Mouse (Mus musculus): Measurements from ENCODE around the gene Slc9a8. TPM values are rescaled to one million over a fixed set of nuclear protein-coding genes. Genes with fewer than 3 reads are reported as not detected.

The Slc9a8 gene
- polyA plus RNA-seq, 1 experiment from 2014 or later = 27.5 TPM

DNA sequence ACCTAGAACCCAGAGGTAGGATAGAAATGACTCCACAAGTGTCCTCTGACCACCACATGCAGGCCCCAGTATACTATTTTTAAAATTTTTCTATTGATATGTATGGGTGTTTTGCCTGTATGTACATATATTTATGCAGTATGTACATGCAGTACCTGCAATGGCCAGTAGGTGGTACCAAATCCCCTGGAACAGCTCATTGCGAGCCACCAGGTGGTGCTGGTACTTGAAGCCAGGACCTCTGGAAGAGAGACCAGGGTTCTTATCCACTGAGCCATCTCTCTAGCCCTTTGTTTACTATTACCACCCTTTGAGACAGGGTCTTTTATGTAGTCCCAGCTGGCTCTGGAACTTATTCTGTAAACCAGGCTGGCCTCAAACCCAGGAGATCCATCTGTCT, 2.3 kb upstream of the Slc9a8 start:
- no peak for ATAC-seq (ENCODE audit: insufficient number of reproducible peaks, insufficient read depth, low FRiP score, low read depth)
- no peak overlapping the region for H3K9ac ChIP-seq (replicated peaks; ENCODE audit: low read depth, low read length)
- H3K27ac ChIP-seq (ENCODE audit: low read length) = no peak overlapping the region
- H3K9me3 ChIP-seq (ENCODE audit: control insufficient read depth, low read depth, low read length) = 0 out of 2 replicates have a peak, but pooled peaks cover 4% of the 10 kb centered on the region
- H3K27me3 ChIP-seq (ENCODE audit: control insufficient read depth, insufficient read depth, low read length) = no peaks in the 10 kb centered on the region
- no peak overlapping the region for H3K4me3 ChIP-seq (ENCODE audit: low read depth, low read length)
- H3K36me3 ChIP-seq (ENCODE audit: control insufficient read depth, insufficient read depth, low read length) = peaks cover 2% of the 10 kb centered on the region; the same call in 1 of the 2 replicates
- H3K4me2 ChIP-seq (replicated peaks; ENCODE audit: low read depth, low read length) = no peak overlapping the region
- peaks cover 14% of the 10 kb centered on the region for H3K4me1 ChIP-seq (ENCODE audit: control insufficient read depth, insufficient read depth, low read length)
- WGBS = 63% methylated on average over 1 of the region's 1 CpGs

DNA sequence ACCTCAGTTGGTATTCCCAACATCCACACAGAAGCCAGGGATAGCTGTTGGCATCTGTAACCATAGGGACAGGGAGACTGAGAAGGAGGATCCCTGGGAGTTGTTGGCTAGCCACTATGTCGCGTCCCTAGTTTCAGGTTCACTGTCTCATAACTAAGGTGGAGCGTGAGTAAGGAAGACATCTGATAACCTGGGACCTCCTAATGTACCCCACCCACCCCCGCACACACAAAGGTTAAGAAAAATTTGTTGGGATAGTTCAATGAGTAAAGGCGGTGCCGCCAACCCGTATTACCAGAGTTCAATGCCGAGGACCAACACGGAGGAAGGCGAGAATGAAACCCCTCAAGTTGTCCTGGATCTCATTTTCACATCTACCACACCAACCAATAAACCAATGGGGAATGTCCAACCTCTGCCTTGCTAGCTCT, 686 bp upstream of the Slc9a8 start:
- no peak for ATAC-seq (ENCODE audit: insufficient number of reproducible peaks, insufficient read depth, low FRiP score, low read depth)
- H3K36me3 ChIP-seq (ENCODE audit: control insufficient read depth, insufficient read depth, low read length) = peaks cover 17% of the 10 kb centered on the region
- WGBS = 15% methylated on average over 10 of the region's 10 CpGs

DNA sequence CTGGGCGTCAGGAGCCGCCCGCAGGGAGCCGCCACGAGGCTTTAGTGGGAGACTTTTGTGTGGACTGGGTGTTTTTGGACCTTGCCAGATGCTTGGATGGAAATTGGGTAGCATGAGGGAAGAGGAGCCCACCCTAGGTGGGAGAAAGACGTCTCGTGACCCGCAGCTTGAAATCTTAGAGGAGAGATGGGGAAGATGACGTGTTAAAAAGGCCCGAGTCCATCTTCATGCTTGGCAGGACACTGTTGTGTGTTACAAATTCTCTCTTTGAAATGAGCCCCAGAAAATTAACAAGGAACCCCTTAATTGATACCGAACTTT, 598 bp downstream of the Slc9a8 start:
- H3K4me3 ChIP-seq (ENCODE audit: low read depth, low read length) = peak overlapping the region; percentile 84
- H3K9ac ChIP-seq (replicated peaks; ENCODE audit: low read depth, low read length) = peak overlapping the region; percentile 86
- peaks cover 14% of the 10 kb centered on the region for H3K4me1 ChIP-seq (ENCODE audit: control insufficient read depth, insufficient read depth, low read length)
- H3K4me2 ChIP-seq (replicated peaks; ENCODE audit: low read depth, low read length) = peak overlapping the region; percentile 68
- H3K27ac ChIP-seq (ENCODE audit: low read length) = peak overlapping the region; percentile 97; the same call in 1 of the 2 replicates
- H3K36me3 ChIP-seq (ENCODE audit: control insufficient read depth, insufficient read depth, low read length) = peaks cover 30% of the 10 kb centered on the region
- H3K9me3 ChIP-seq (ENCODE audit: control insufficient read depth, low read depth, low read length) = 0 out of 2 replicates have a peak, but pooled peaks cover 4% of the 10 kb centered on the region
- ATAC-seq (ENCODE audit: insufficient number of reproducible peaks, insufficient read depth, low FRiP score, low read depth) = no peak
- WGBS = 6% methylated on average over 11 of the region's 11 CpGs
- H3K27me3 ChIP-seq (ENCODE audit: control insufficient read depth, insufficient read depth, low read length) = no peaks in the 10 kb centered on the region

More for the DNA sequence above, 686 bp upstream of the Slc9a8 start:
- Histone ChIP-seq H3K27me3 (ENCODE audit: control insufficient read depth, insufficient read depth, low read length) (no peaks in the 10 kb centered on the region), H3K27ac (ENCODE audit: low read length) (peak overlapping the region; percentile 97), H3K9ac (replicated peaks; ENCODE audit: low read depth, low read length) (peak overlapping the region; percentile 86), H3K4me1 (ENCODE audit: control insufficient read depth, insufficient read depth, low read length) (peaks cover 14% of the 10 kb centered on the region), H3K4me2 (replicated peaks; ENCODE audit: low read depth, low read length) (peak overlapping the region; percentile 68), H3K4me3 (ENCODE audit: low read depth, low read length) (peak overlapping the region; percentile 84), H3K9me3 (ENCODE audit: control insufficient read depth, low read depth, low read length) (0 out of 2 replicates have a peak, but pooled peaks cover 4% of the 10 kb centered on the region)

DNA sequence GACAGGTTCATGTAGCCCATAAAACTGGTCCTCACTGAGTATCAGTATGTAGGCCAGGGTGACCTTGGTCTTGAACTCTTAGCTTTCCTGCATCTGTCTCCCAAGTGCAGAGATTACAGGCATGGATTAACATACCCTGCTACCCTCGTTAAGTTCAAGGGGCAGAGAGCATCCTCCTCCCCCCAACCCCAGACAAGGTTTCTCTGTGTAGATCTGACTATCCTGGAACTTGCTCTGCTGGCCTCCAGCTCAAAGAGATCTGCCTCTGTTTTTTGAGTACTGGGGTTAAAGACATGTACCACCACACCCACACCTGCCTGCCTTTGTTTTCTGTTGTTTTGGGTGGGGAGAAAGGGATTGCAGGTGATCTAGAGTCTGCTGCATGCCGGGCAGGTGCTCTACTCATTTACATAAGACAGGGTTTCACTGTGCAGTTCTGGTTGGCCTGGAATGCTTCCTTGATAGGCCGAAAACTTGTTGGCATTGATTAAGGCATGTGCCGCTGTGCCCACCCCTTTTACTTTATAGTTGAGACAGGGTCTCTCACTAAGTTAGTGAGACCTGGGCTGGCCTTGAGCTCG, 1.6 kb downstream of the Slc9a8 start:
- 0 out of 2 replicates have a peak, but pooled peaks cover 4% of the 10 kb centered on the region for H3K9me3 ChIP-seq (ENCODE audit: control insufficient read depth, low read depth, low read length)
- H3K27me3 ChIP-seq (ENCODE audit: control insufficient read depth, insufficient read depth, low read length) = no peaks in the 10 kb centered on the region
- no peak overlapping the region for H3K9ac ChIP-seq (replicated peaks; ENCODE audit: low read depth, low read length)
- H3K36me3 ChIP-seq (ENCODE audit: control insufficient read depth, insufficient read depth, low read length) = peaks cover 33% of the 10 kb centered on the region
- no peak overlapping the region for H3K4me3 ChIP-seq (ENCODE audit: low read depth, low read length)
- peaks cover 14% of the 10 kb centered on the region for H3K4me1 ChIP-seq (ENCODE audit: control insufficient read depth, insufficient read depth, low read length)
- H3K27ac ChIP-seq (ENCODE audit: low read length) = no peak overlapping the region
- WGBS = 90% methylated on average over 5 of the region's 5 CpGs
- H3K4me2 ChIP-seq (replicated peaks; ENCODE audit: low read depth, low read length) = no peak overlapping the region
- no peak for ATAC-seq (ENCODE audit: insufficient number of reproducible peaks, insufficient read depth, low FRiP score, low read depth)

DNA sequence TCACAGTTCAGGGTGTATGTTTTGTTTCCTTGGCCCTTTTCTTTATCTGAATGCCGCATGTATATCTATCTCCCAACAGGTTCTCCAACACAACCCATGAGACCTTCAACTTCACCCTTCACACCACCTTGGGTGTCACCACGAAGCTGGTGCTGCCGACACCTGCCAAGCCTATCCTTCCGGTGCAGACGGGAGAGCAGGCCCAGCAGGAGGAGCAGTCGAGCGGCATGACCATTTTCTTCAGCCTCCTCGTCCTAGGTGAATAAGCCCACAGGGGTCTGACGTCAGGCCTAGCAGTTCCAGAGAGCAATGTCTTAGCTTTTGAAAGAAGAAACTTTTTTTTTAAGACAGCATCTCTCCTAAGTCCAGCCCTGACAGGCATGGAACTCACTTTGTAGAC, 2.5 kb downstream of the Slc9a8 start:
- no peak overlapping the region for H3K27ac ChIP-seq (ENCODE audit: low read length)
- no peak overlapping the region for H3K9ac ChIP-seq (replicated peaks; ENCODE audit: low read depth, low read length)
- H3K9me3 ChIP-seq (ENCODE audit: control insufficient read depth, low read depth, low read length) = 0 out of 2 replicates have a peak, but pooled peaks cover 4% of the 10 kb centered on the region
- no peak for ATAC-seq (ENCODE audit: insufficient number of reproducible peaks, insufficient read depth, low FRiP score, low read depth)
- H3K4me2 ChIP-seq (replicated peaks; ENCODE audit: low read depth, low read length) = no peak overlapping the region
- peaks cover 14% of the 10 kb centered on the region for H3K4me1 ChIP-seq (ENCODE audit: control insufficient read depth, insufficient read depth, low read length)
- peaks cover 36% of the 10 kb centered on the region for H3K36me3 ChIP-seq (ENCODE audit: control insufficient read depth, insufficient read depth, low read length)
- H3K4me3 ChIP-seq (ENCODE audit: low read depth, low read length) = no peak overlapping the region
- 79% methylated on average over 9 of the region's 9 CpGs for WGBS
- H3K27me3 ChIP-seq (ENCODE audit: control insufficient read depth, insufficient read depth, low read length) = no peaks in the 10 kb centered on the region

DNA sequence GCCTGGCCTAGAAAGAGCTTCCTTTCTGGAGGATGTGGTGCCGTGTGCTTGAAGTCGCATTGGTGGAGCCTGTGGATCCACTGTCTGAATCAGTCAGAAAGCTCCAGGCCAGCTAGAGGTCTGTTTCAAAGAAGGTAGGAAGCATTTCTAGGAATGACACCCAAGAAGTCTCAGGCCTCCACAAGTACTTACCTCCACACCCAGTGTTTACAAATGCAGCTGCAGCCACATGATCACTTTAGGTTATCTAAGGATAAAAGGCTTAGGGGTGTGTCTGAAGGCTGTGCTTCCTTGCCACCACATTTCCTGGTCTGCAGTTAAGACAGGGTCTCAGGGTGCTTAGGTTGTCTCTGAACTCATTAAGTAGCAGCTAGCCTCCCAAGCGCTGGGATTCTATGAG, 3.0 kb downstream of the Slc9a8 start:
- no peak overlapping the region for H3K27ac ChIP-seq (ENCODE audit: low read length)

DNA sequence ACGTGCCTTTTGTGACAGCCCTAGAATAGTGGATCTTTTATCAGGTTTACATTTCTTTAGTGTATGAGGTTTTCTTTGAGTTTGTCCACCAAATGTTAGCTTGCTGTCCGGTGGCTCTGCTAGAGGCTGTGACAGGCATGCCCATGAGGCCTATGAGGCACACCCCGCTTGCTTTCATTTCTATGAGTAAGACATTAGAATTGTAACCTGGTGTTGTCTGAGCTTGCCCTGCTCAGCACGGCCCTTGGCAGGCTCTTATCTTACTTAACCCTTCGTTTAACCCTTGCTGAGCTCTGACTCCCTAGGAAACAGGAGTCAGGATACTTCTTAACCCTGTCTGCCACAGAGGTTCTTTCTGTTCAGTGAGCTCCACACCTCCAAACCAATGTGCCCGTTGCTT, 3.9 kb downstream of the Slc9a8 start:
- Histone ChIP-seq H3K36me3 (ENCODE audit: control insufficient read depth, insufficient read depth, low read length) (peaks cover 42% of the 10 kb centered on the region), H3K4me1 (ENCODE audit: control insufficient read depth, insufficient read depth, low read length) (peaks cover 12% of the 10 kb centered on the region), H3K4me3 (ENCODE audit: low read depth, low read length) (no peak overlapping the region), H3K9ac (replicated peaks; ENCODE audit: low read depth, low read length) (no peak overlapping the region), H3K27me3 (ENCODE audit: control insufficient read depth, insufficient read depth, low read length) (no peaks in the 10 kb centered on the region), H3K4me2 (replicated peaks; ENCODE audit: low read depth, low read length) (no peak overlapping the region), H3K27ac (ENCODE audit: low read length) (no peak overlapping the region; the same call in 1 of the 2 replicates), H3K9me3 (ENCODE audit: control insufficient read depth, low read depth, low read length) (no peaks in the 10 kb centered on the region)
- no peak for ATAC-seq (ENCODE audit: insufficient number of reproducible peaks, insufficient read depth, low FRiP score, low read depth)
- 63% methylated on average over 6 of the region's 6 CpGs for WGBS

More for the DNA sequence above, 3.0 kb downstream of the Slc9a8 start:
- peaks cover 41% of the 10 kb centered on the region for H3K36me3 ChIP-seq (ENCODE audit: control insufficient read depth, insufficient read depth, low read length)
- no peaks in the 10 kb centered on the region for H3K27me3 ChIP-seq (ENCODE audit: control insufficient read depth, insufficient read depth, low read length)
- peaks cover 14% of the 10 kb centered on the region for H3K4me1 ChIP-seq (ENCODE audit: control insufficient read depth, insufficient read depth, low read length)
- ATAC-seq (ENCODE audit: insufficient number of reproducible peaks, insufficient read depth, low FRiP score, low read depth) = no peak
- no peak overlapping the region for H3K4me2 ChIP-seq (replicated peaks; ENCODE audit: low read depth, low read length)
- no peak overlapping the region for H3K9ac ChIP-seq (replicated peaks; ENCODE audit: low read depth, low read length)
- no peak overlapping the region for H3K4me3 ChIP-seq (ENCODE audit: low read depth, low read length)
- H3K9me3 ChIP-seq (ENCODE audit: control insufficient read depth, low read depth, low read length) = no peaks in the 10 kb centered on the region
- WGBS = 85% methylated on average over 3 of the region's 3 CpGs

DNA sequence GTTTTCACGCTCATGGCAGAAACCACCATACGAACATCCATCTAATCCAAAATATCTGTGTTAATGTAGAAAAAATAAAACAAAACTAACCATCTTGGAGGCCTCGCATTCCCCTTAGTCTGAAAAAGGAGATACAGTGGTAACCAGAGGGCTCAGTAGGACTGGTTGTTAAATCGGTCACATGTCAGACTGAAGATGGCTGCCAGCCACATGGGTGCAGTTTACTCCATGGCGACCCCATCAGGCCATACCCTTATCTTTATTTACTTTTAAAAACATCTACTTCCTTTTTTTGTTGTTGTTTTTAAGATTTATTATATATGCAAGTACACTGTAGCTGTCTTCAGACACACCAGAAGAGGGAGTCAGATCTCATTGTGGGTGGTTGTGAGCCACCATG, 8.1 kb downstream of the Slc9a8 start:
- no peaks in the 10 kb centered on the region for H3K4me1 ChIP-seq (ENCODE audit: control insufficient read depth, insufficient read depth, low read length)
- no peak overlapping the region for H3K4me2 ChIP-seq (replicated peaks; ENCODE audit: low read depth, low read length)
- H3K9me3 ChIP-seq (ENCODE audit: control insufficient read depth, low read depth, low read length) = no peaks in the 10 kb centered on the region
- WGBS = 89% methylated on average over 5 of the region's 5 CpGs
- no peak overlapping the region for H3K27ac ChIP-seq (ENCODE audit: low read length)
- no peak overlapping the region for H3K9ac ChIP-seq (replicated peaks; ENCODE audit: low read depth, low read length)
- ATAC-seq (ENCODE audit: insufficient number of reproducible peaks, insufficient read depth, low FRiP score, low read depth) = no peak
- no peak overlapping the region for H3K4me3 ChIP-seq (ENCODE audit: low read depth, low read length)
- peaks cover 41% of the 10 kb centered on the region for H3K36me3 ChIP-seq (ENCODE audit: control insufficient read depth, insufficient read depth, low read length)
- no peaks in the 10 kb centered on the region for H3K27me3 ChIP-seq (ENCODE audit: control insufficient read depth, insufficient read depth, low read length)
